Mouse (Mus musculus) lung, postnatal 0 days (tissue): Measurements from ENCODE around the gene Gapvd1.
A peak's percentile ranks its signal among the peaks of the same experiment; 100 is the strongest.

Source experiments
- CTCF ChIP-seq: IDR thresholded peaks from 2 replicates; pipeline ENCODE4 v1.5.1; 2016; ENCODE audit warnings: antibody characterized with exemption, mild to moderate bottlenecking
- EP300 ChIP-seq: IDR thresholded peaks from 2 replicates; pipeline ENCODE4 v1.6.1; 2016; ENCODE audit warnings: antibody characterized with exemption, mild to moderate bottlenecking, control low read depth

DNA sequence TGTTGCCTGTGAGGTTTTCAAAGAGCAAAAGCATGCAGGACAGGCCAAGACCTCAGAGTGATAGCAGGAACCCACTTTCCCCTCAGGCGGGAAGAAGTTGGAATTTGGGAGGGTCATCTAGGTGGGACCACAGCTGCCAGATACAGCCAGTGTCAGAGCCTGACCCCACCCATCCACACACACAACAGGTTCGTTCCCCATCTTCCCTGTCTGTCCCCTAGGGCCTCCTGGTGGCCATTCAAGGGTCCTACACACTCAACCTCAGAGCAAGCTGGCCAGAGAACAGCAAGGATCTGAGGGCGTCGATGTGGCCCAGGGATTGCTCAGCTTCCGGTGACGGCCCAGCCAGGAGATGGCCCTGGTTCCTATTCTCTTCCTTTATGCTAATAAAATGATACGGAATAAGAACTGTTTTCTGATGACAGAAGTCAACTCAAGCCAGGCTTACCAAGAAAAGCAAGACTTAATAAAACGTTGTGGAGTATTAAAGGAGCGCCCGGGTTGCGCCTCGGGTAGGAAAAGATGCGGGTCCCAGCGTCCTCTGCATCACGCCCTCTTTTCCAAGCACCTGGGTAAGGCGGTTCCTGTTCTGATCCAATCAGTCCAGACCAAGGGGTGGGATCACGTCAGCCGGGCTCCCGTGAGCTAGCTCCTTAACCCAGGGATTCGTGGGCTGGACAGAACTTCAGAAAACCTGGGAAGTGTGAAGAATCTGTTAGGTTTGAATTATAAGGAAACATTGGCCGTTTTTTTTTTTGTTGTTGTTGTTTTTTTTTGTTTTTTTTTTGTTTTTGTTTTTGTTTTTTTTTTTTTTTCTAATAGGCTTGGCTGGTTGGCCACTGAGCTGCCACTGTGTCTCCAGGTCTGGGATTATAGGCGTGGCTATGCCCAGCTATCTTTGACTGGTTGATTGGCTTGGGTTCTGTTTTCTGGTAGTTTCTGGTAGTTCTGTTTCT lies 110.2 kb downstream of the Gapvd1 start:
- TF ChIP-seq CTCF (peak; percentile 80), EP300 (no peak)
